Mouse (Mus musculus): ENCODE measurements around the gene Arhgef12. TPM values are rescaled to one million over a fixed set of nuclear protein-coding genes. Genes with fewer than 3 reads are reported as not detected.

The Arhgef12 gene
- polyA plus RNA-seq, 1 experiment from 2014 or later: 15.9 TPM

- no peak overlapping the region for H3K4me2 ChIP-seq (ENCODE audit: low read length)
- H3K9ac ChIP-seq (ENCODE audit: low read length): no peak overlapping the region
- H3K27me3 ChIP-seq (replicated peaks; ENCODE audit: control insufficient read depth, insufficient read depth, low read length): no peaks in the 10 kb centered on the region
- H3K4me1 ChIP-seq (replicated peaks; ENCODE audit: control insufficient read depth, insufficient read depth, low read length): peaks cover 10% of the 10 kb centered on the region; the same call in 1 of the 2 replicates
- DNase-seq (ENCODE audit: low spot score) (no peak), ATAC-seq (replicated peaks; ENCODE audit: low FRiP score, low TSS enrichment, low read depth) (no peak)
- WGBS: 32% methylated on average over 1 of the region's 1 CpGs
- no peaks in the 10 kb centered on the region for H3K36me3 ChIP-seq (ENCODE audit: control insufficient read depth, insufficient read depth, low read length)
- no peak overlapping the region for H3K4me3 ChIP-seq (ENCODE audit: low read depth, low read length)
- no peaks in the 10 kb centered on the region for H3K9me3 ChIP-seq (ENCODE audit: control insufficient read depth, low read length)
- no peak overlapping the region; the same call in 1 of the 2 replicates for H3K27ac ChIP-seq (ENCODE audit: low read depth)
Measured at GRCm38 (mm10) chr9:43061545-43061944, 45.5 kb downstream of the Arhgef12 start.

- Histone ChIP-seq H3K9me3 (ENCODE audit: control insufficient read depth, low read length) (no peaks in the 10 kb centered on the region), H3K27me3 (replicated peaks; ENCODE audit: control insufficient read depth, insufficient read depth, low read length) (no peaks in the 10 kb centered on the region), H3K27ac (ENCODE audit: low read depth) (no peak overlapping the region), H3K9ac (ENCODE audit: low read length) (no peak overlapping the region), H3K4me2 (ENCODE audit: low read length) (no peak overlapping the region), H3K36me3 (ENCODE audit: control insufficient read depth, insufficient read depth, low read length) (no peaks in the 10 kb centered on the region), H3K4me1 (replicated peaks; ENCODE audit: control insufficient read depth, insufficient read depth, low read length) (peaks cover 5% of the 10 kb centered on the region; the same call in 1 of the 2 replicates), H3K4me3 (ENCODE audit: low read depth, low read length) (no peak overlapping the region)
- DNase-seq (ENCODE audit: low spot score) (no peak), ATAC-seq (replicated peaks; ENCODE audit: low FRiP score, low TSS enrichment, low read depth) (no peak)
- WGBS: 92% methylated on average over 2 of the region's 2 CpGs
Measured at GRCm38 (mm10) chr9:43050391-43050790, 56.6 kb downstream of the Arhgef12 start.

GRCm38 (mm10) chr9:43044481-43044880, 62.6 kb downstream of the Arhgef12 start:
- DNase-seq (ENCODE audit: low spot score) (no peak), ATAC-seq (replicated peaks; ENCODE audit: low FRiP score, low TSS enrichment, low read depth) (no peak)
- Histone ChIP-seq H3K4me1 (replicated peaks; ENCODE audit: control insufficient read depth, insufficient read depth, low read length) (no peaks in the 10 kb centered on the region; the same call in 1 of the 2 replicates), H3K4me2 (ENCODE audit: low read length) (no peak overlapping the region), H3K4me3 (ENCODE audit: low read depth, low read length) (no peak overlapping the region), H3K9ac (ENCODE audit: low read length) (no peak overlapping the region), H3K9me3 (ENCODE audit: control insufficient read depth, low read length) (no peaks in the 10 kb centered on the region), H3K27me3 (replicated peaks; ENCODE audit: control insufficient read depth, insufficient read depth, low read length) (no peaks in the 10 kb centered on the region), H3K36me3 (ENCODE audit: control insufficient read depth, insufficient read depth, low read length) (peaks cover 5% of the 10 kb centered on the region; the same call in 1 of the 2 replicates), H3K27ac (ENCODE audit: low read depth) (no peak overlapping the region)

GRCm38 (mm10) chr9:43038466-43038865, 68.6 kb downstream of the Arhgef12 start:
- no peak overlapping the region for H3K4me2 ChIP-seq (ENCODE audit: low read length)
- H3K27me3 ChIP-seq (replicated peaks; ENCODE audit: control insufficient read depth, insufficient read depth, low read length): no peaks in the 10 kb centered on the region
- DNase-seq (ENCODE audit: low spot score) (no peak), ATAC-seq (replicated peaks; ENCODE audit: low FRiP score, low TSS enrichment, low read depth) (no peak)
- peaks cover 5% of the 10 kb centered on the region; the same call in 1 of the 2 replicates for H3K36me3 ChIP-seq (ENCODE audit: control insufficient read depth, insufficient read depth, low read length)
- 75% methylated on average over 8 of the region's 8 CpGs for WGBS
- H3K4me1 ChIP-seq (replicated peaks; ENCODE audit: control insufficient read depth, insufficient read depth, low read length): peaks cover 4% of the 10 kb centered on the region
- H3K4me3 ChIP-seq (ENCODE audit: low read depth, low read length): no peak overlapping the region
- H3K9ac ChIP-seq (ENCODE audit: low read length): no peak overlapping the region
- no peak overlapping the region for H3K27ac ChIP-seq (ENCODE audit: low read depth)
- H3K9me3 ChIP-seq (ENCODE audit: control insufficient read depth, low read length): no peaks in the 10 kb centered on the region

- ATAC-seq (replicated peaks; ENCODE audit: low FRiP score, low TSS enrichment, low read depth): no peak
Measured at GRCm38 (mm10) chr9:43035208-43035607, 71.8 kb downstream of the Arhgef12 start.

GRCm38 (mm10) chr9:43034273-43034672, 72.8 kb downstream of the Arhgef12 start:
- H3K4me3 ChIP-seq (ENCODE audit: low read depth, low read length): no peak overlapping the region
- H3K4me1 ChIP-seq (replicated peaks; ENCODE audit: control insufficient read depth, insufficient read depth, low read length): peaks cover 8% of the 10 kb centered on the region
- no peak for DNase-seq (ENCODE audit: low spot score)

More at GRCm38 (mm10) chr9:43035208-43035607, 71.8 kb downstream of the Arhgef12 start:
- DNase-seq (ENCODE audit: low spot score): no peak
- Histone ChIP-seq H3K9me3 (ENCODE audit: control insufficient read depth, low read length) (no peaks in the 10 kb centered on the region), H3K27ac (ENCODE audit: low read depth) (no peak overlapping the region), H3K4me1 (replicated peaks; ENCODE audit: control insufficient read depth, insufficient read depth, low read length) (peaks cover 8% of the 10 kb centered on the region), H3K9ac (ENCODE audit: low read length) (no peak overlapping the region), H3K4me3 (ENCODE audit: low read depth, low read length) (no peak overlapping the region), H3K27me3 (replicated peaks; ENCODE audit: control insufficient read depth, insufficient read depth, low read length) (no peaks in the 10 kb centered on the region), H3K4me2 (ENCODE audit: low read length) (no peak overlapping the region), H3K36me3 (ENCODE audit: control insufficient read depth, insufficient read depth, low read length) (no peaks in the 10 kb centered on the region)
- 53% methylated on average over 4 of the region's 4 CpGs for WGBS

GRCm38 (mm10) chr9:43027757-43028156, 79.3 kb downstream of the Arhgef12 start:
- DNase-seq (ENCODE audit: low spot score) (no peak), ATAC-seq (replicated peaks; ENCODE audit: low FRiP score, low TSS enrichment, low read depth) (no peak)
- Histone ChIP-seq H3K27me3 (replicated peaks; ENCODE audit: control insufficient read depth, insufficient read depth, low read length) (no peaks in the 10 kb centered on the region), H3K4me2 (ENCODE audit: low read length) (no peak overlapping the region), H3K9ac (ENCODE audit: low read length) (no peak overlapping the region), H3K4me3 (ENCODE audit: low read depth, low read length) (no peak overlapping the region), H3K9me3 (ENCODE audit: control insufficient read depth, low read length) (no peaks in the 10 kb centered on the region), H3K36me3 (ENCODE audit: control insufficient read depth, insufficient read depth, low read length) (peaks cover 5% of the 10 kb centered on the region; the same call in 1 of the 2 replicates), H3K27ac (ENCODE audit: low read depth) (no peak overlapping the region), H3K4me1 (replicated peaks; ENCODE audit: control insufficient read depth, insufficient read depth, low read length) (no peaks in the 10 kb centered on the region)
- 52% methylated on average over 5 of the region's 5 CpGs for WGBS

More at GRCm38 (mm10) chr9:43034273-43034672, 72.8 kb downstream of the Arhgef12 start:
- Histone ChIP-seq H3K36me3 (ENCODE audit: control insufficient read depth, insufficient read depth, low read length) (no peaks in the 10 kb centered on the region), H3K9me3 (ENCODE audit: control insufficient read depth, low read length) (no peaks in the 10 kb centered on the region), H3K4me2 (ENCODE audit: low read length) (no peak overlapping the region), H3K27me3 (replicated peaks; ENCODE audit: control insufficient read depth, insufficient read depth, low read length) (no peaks in the 10 kb centered on the region), H3K9ac (ENCODE audit: low read length) (no peak overlapping the region), H3K27ac (ENCODE audit: low read depth) (no peak overlapping the region)
- ATAC-seq (replicated peaks; ENCODE audit: low FRiP score, low TSS enrichment, low read depth): no peak

- Histone ChIP-seq H3K27me3 (replicated peaks; ENCODE audit: control insufficient read depth, insufficient read depth, low read length) (no peaks in the 10 kb centered on the region), H3K36me3 (ENCODE audit: control insufficient read depth, insufficient read depth, low read length) (peaks cover 20% of the 10 kb centered on the region), H3K4me1 (replicated peaks; ENCODE audit: control insufficient read depth, insufficient read depth, low read length) (peaks cover 8% of the 10 kb centered on the region; the same call in 1 of the 2 replicates), H3K4me2 (ENCODE audit: low read length) (no peak overlapping the region), H3K27ac (ENCODE audit: low read depth) (no peak overlapping the region), H3K4me3 (ENCODE audit: low read depth, low read length) (no peak overlapping the region), H3K9me3 (ENCODE audit: control insufficient read depth, low read length) (no peaks in the 10 kb centered on the region), H3K9ac (ENCODE audit: low read length) (no peak overlapping the region)
- DNase-seq (ENCODE audit: low spot score) (no peak), ATAC-seq (replicated peaks; ENCODE audit: low FRiP score, low TSS enrichment, low read depth) (no peak)
- 70% methylated on average over 5 of the region's 5 CpGs for whole genome bisulfite sequencing
Measured at GRCm38 (mm10) chr9:43021515-43022251, 85.4 kb downstream of the Arhgef12 start.

- H3K4me3 ChIP-seq (ENCODE audit: low read depth, low read length): no peak overlapping the region
- 93% methylated on average over 9 of the region's 9 CpGs for WGBS
- no peaks in the 10 kb centered on the region for H3K27me3 ChIP-seq (replicated peaks; ENCODE audit: control insufficient read depth, insufficient read depth, low read length)
- H3K4me1 ChIP-seq (replicated peaks; ENCODE audit: control insufficient read depth, insufficient read depth, low read length): peaks cover 8% of the 10 kb centered on the region; the same call in 1 of the 2 replicates
- H3K9me3 ChIP-seq (ENCODE audit: control insufficient read depth, low read length): no peaks in the 10 kb centered on the region
- peaks cover 34% of the 10 kb centered on the region for H3K36me3 ChIP-seq (ENCODE audit: control insufficient read depth, insufficient read depth, low read length)
- ATAC-seq (replicated peaks; ENCODE audit: low FRiP score, low TSS enrichment, low read depth) (no peak), DNase-seq (ENCODE audit: low spot score) (no peak)
- no peak overlapping the region for H3K27ac ChIP-seq (ENCODE audit: low read depth)
- no peak overlapping the region for H3K9ac ChIP-seq (ENCODE audit: low read length)
- no peak overlapping the region for H3K4me2 ChIP-seq (ENCODE audit: low read length)
Measured at GRCm38 (mm10) chr9:43019656-43020055, 87.4 kb downstream of the Arhgef12 start.
